Mouse (Mus musculus): ENCODE results near the gene 1810010D01Rik.

GRCm38 (mm10) chr7:145239736-145240505 lies 32.0 kb upstream of the 1810010D01Rik start:
- TF ChIP-seq POLR2A (IDR thresholded peaks at IDR 0.05; ENCODE audit: borderline replicate concordance, control insufficient read depth, low read depth, low read length) (no peak), CTCF (IDR thresholded peaks at IDR 0.05; ENCODE audit: control insufficient read depth, insufficient read depth, low read length) (no peak)

Measured in bone marrow, adult 2 months (tissue).